Mouse (Mus musculus) cortical plate, adult 2 months (tissue): ENCODE measurements around the gene Exph5.

ENCODE experiments used
- CTCF ChIP-seq: fragments of 200-500 bp; IDR thresholded peaks from 2 replicates; pipeline ENCODE4 v1.5.1; 2011; ENCODE audit warnings: mild to moderate bottlenecking, control low read depth, low read length; ENCODE audit not compliant: insufficient read depth; ENCODE audit errors: extremely low read depth
- POLR2A ChIP-seq: fragments of 200-500 bp; IDR thresholded peaks from 2 replicates; pipeline ENCODE4 v1.6.1; 2011; ENCODE audit warnings: mild to moderate bottlenecking, low read length, control low read depth; ENCODE audit not compliant: insufficient read depth; ENCODE audit errors: extremely low read depth

GRCm38 (mm10) chr9:53390136-53390535, 88.7 kb downstream of the Exph5 start:
- no peak for TF ChIP-seq CTCF
- TF ChIP-seq POLR2A: no peak
